Mouse (Mus musculus) bone marrow macrophage, adult 2 months (primary cell): ENCODE data around the gene Shcbp1l. TPM values are rescaled to one million over a fixed set of nuclear protein-coding genes. Genes with fewer than 3 reads are reported as not detected.

ENCODE experiments used
- H3K27ac ChIP-seq: 2 replicates; pipeline ENCODE4 v1.5.1; 2012; ENCODE audit warnings: low read depth, low read length; ENCODE audit not compliant: insufficient read depth
- H3K4me1 ChIP-seq: 2 replicates; pipeline ENCODE4 v1.6.1; 2012; ENCODE audit warnings: low read length; ENCODE audit not compliant: control insufficient read depth, insufficient read depth
- H3K4me3 ChIP-seq: 2 replicates; pipeline ENCODE4 v1.5.1; 2012; ENCODE audit warnings: mild to moderate bottlenecking, low read length, moderate library complexity; ENCODE audit not compliant: insufficient read depth
- CTCF ChIP-seq: IDR thresholded peaks from 2 replicates; pipeline ENCODE4 v1.5.1; 2012; ENCODE audit warnings: low read depth, mild to moderate bottlenecking, low read length, moderate library complexity
- POLR2A ChIP-seq: IDR thresholded peaks from 2 replicates; pipeline ENCODE4 v1.6.1; 2012; ENCODE audit warnings: mild to moderate bottlenecking, low read depth, low read length, borderline replicate concordance
- polyA plus RNA-seq: library from polyadenylated mRNA; stranded (reverse); fragments of >200 nt; gene quantifications from 2 replicates; pipeline ENCODE4 v1.2.4, GENCODE M21; 2012; ENCODE audit not compliant: missing spikeins, insufficient read depth, insufficient read length

Shcbp1l gene
- polyA plus RNA-seq, 1 experiment: 0.84 TPM

DNA sequence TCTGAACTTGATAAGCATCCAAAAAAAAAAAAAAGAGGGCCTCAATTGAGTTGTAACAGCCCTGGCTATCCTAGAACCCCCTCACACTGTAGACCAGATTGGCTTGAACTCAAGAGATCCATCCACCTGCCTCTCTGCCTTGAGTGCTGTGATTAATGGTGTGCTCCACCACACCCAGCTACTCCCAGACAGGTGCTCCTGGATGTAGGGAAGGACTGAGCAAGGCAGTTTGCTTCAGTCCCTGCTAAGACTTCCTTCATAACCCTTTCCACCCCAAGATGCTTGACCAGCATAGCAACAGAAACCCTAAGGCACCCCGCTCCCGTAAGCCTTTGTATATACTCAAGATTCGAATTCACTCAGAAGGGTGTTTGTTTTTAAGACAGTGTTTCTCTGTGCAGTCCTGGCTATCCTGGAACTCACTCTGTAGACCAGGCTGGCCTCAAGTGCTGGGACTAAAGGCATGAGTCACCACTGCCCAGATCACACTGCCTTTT is 28.2 kb downstream of the Shcbp1l start:
- H3K27ac ChIP-seq: no peak overlapping the region
- H3K4me1 ChIP-seq: no peaks in the 10 kb centered on the region
- no peak overlapping the region for H3K4me3 ChIP-seq
- TF ChIP-seq POLR2A (no peak), CTCF (no peak)

- no peaks in the 10 kb centered on the region for H3K4me1 ChIP-seq
- H3K27ac ChIP-seq: no peak overlapping the region
- H3K4me3 ChIP-seq: no peak overlapping the region
- TF ChIP-seq POLR2A (no peak), CTCF (no peak)
These were observed 31.2 kb downstream of the Shcbp1l start for GRCm38 (mm10) chr1:153456137-153456536.

- no peak overlapping the region for H3K27ac ChIP-seq
- no peak for TF ChIP-seq CTCF
- no peak for TF ChIP-seq POLR2A
- no peak overlapping the region for H3K4me3 ChIP-seq
- H3K4me1 ChIP-seq: no peaks in the 10 kb centered on the region
These were observed 36.8 kb downstream of the Shcbp1l start for GRCm38 (mm10) chr1:153461796-153462195.

DNA sequence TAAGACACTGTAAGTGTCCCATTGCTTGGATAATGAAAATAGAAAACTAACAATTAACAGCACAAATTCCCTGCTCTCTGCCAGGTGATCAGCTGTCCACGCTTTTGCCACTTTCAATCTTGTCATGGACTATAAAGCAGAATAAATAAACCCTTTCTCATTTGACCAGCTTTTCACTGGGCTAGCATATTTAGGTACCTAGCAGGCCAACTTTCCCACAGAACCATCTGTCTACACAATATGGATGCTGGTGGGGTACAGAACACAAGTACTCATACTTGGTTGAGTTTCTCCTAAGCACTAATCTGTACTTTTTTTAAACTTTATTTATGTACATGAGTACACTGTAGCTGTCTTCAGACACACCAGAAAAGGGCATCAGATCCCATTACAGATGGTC is 54.3 kb downstream of the Shcbp1l start:
- Histone ChIP-seq H3K4me3 (no peak overlapping the region), H3K4me1 (no peaks in the 10 kb centered on the region), H3K27ac (no peak overlapping the region)
- no peak for TF ChIP-seq CTCF
- TF ChIP-seq POLR2A: no peak

DNA sequence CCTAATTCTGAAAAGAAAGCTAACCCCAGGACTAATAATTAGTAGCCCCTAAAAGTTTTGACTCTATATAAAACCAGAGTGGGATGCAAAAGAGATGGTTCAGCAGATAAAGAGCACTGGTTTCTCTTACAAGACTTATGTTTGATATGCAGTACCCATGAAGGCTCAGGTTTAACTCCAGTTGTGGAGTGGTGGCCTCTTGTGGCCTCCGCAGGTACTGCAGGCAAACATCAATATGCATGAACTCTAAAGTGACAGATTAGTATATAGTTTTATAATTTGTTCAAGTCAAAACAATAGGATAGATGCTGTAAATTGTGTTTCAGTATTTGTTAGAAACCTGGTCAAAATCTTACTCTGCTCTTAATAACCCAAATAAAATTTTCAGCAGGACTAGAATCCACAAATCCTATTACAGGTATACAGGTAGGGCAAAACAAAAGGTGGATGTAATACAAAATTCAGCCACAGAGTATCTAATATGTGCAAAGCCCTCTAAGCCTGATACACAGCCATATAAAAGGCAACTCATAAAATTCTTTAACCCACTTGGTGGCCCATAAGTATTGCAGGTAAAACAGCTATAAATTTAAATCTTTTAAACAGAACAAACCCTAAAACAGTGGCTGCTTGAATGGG is 55.5 kb downstream of the Shcbp1l start:
- TF ChIP-seq POLR2A (no peak), CTCF (peak; percentile 48)
- Histone ChIP-seq H3K4me1 (no peaks in the 10 kb centered on the region), H3K27ac (no peak overlapping the region), H3K4me3 (no peak overlapping the region)

DNA sequence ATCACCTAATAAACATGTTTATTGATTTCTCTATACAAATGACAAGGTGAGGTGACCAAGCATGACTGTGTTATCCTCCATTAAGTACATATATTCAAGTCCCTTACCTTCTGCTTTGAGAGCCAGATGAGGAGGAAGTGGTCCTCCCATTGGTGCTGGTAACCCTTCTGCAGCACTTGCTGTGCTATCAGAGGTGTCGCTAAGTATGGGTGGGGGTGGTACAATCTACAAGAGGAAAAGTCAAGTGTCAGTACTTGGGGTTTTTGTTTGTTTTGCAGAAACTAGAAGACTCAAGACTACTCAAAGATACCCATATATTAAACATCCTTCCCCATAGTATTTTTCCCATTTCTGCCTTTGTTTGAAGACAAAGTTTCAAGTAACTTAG is 56.1 kb downstream of the Shcbp1l start:
- no peak for TF ChIP-seq POLR2A
- TF ChIP-seq CTCF: no peak
- no peak overlapping the region for H3K4me3 ChIP-seq
- H3K27ac ChIP-seq: no peak overlapping the region
- no peaks in the 10 kb centered on the region for H3K4me1 ChIP-seq

DNA sequence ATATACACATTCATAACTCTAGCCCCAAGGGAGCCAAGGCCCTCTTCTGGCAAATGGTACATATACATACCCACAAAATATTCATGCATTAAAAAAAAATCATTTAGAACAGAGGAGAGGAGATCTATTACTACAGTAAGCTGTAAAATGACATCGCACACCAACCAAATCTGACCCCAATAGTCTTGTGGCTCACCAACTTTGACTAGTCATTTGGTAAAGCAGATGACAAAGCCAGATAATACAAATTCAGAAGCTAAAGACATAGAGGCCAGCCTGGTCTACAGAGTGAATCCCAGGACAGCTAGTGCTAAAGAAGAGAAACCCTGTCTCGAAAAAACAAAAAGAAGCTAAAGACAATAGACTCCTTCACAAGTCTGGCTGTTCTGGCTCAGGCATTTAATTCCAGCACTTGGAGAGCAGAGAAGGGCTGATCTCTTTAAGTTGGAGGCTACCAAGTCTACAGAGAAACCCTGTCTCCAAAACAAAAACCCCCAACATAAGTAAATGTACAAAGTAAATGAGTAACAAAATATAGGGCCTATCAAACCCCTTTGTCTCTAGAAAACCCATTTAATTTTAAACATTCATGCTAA is 60.3 kb downstream of the Shcbp1l start:
- TF ChIP-seq POLR2A (no peak), CTCF (no peak)
- H3K4me1 ChIP-seq: peaks cover 22% of the 10 kb centered on the region
- peak overlapping the region; percentile 48 for H3K4me3 ChIP-seq
- H3K27ac ChIP-seq: no peak overlapping the region

- Histone ChIP-seq H3K27ac (peak overlapping the region; percentile 81), H3K4me3 (peak overlapping the region; percentile 97), H3K4me1 (peaks cover 28% of the 10 kb centered on the region)
These were observed 61.2 kb downstream of the Shcbp1l start for GRCm38 (mm10) chr1:153486120-153486519.

DNA sequence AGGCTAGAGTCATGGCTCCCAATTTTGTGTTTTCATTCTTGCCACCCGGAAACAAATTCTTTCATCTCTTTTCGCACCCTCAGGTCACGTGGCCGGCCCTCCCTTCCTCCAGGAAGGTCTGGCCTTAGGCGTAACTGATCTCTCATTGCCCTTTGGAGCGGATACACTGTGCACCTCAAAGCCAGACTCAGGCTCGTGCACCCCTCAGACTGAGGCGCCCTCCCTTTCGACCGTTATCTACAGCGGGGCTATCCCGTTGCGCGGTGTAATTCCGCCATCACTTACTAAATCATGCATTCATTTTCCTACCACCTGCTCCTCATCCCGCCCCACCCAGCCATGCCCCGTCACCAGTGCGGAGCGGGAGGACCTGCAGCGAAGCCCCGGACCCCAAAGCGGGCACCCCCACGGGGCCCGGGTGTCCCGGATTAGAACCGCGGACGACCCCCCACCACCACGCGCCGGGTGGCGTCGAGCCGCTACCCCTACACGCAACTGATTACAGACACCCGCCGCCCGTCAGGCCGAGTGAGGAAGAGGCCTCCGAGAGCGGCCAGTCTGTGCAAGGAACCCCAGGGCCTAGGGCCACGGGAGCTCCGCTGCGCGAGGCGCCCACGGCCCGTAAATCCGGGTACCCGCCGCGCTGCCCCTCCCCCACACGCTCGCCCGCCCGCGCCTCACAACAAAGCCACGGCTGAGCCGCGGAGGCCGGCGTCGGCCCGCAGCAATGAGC is 62.0 kb downstream of the Shcbp1l start:
- Histone ChIP-seq H3K4me1 (peaks cover 35% of the 10 kb centered on the region), H3K27ac (peak overlapping the region; percentile 81), H3K4me3 (peak overlapping the region; percentile 97)
- no peak for TF ChIP-seq POLR2A
- no peak for TF ChIP-seq CTCF

GRCm38 (mm10) chr1:153487500-153487879 is 62.5 kb downstream of the Shcbp1l start, which contains the start of gene Dhx9:
Gene Dhx9 (minus strand): TSS chr1:153487660.
- Histone ChIP-seq H3K4me3 (peak within 1 kb of the TSS; percentile 97), H3K27ac (peak within 1 kb of the TSS; percentile 97), H3K4me1 (peaks cover 40% of the 10 kb centered on the region)
- TF ChIP-seq CTCF (no peak), POLR2A (no peak)
